Mouse (Mus musculus): ENCODE results near the gene Lyzl6.
A peak's percentile ranks its signal among the peaks of the same experiment; 100 is the strongest.

Lyzl6 gene

DNA sequence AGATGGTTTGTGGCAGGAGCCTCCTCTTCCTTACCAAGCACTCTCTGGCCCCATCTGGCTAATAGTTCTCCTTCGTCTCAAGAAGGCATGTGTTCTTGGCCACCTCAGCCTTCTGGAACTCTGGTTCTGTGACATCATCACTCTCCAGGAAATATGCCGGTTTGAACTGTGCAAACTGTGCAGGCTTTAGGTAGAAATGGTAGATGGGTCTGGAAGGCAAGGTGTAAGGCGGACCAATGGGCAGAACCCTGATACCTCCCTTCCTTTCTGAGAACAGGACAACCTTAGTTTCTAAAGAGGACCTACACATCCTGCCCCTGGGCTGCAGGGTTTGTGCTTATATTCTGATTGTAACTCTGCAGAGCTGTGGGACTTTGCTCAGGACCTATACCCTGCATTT lies at the start of gene Lyzl6:
Lyzl6 (minus strand) TSS at position 101 of the 400 bp plus-strand sequence.
- DNase-seq (ENCODE audit: low spot score): no peak

DNA sequence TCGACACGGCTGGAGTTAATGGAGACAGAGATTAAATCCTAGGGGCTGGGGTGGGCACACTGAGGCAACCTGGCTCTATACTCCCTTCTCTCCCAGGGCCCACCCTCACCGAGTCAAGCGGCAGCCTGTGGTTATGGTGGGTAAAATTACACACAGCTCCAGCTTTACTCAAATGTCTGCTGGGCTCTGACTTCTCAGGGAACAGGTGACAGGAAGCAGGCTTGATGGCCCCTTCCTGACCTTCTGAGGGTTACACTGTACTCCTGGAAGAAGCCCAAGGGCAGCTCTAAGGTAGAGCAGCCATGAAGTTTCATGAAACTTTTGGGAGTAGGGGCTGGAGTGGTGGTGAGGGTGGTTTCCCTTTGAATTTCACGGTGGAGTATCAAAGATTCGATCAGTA lies 48.0 kb upstream of the Lyzl6 start:
- DNase-seq (ENCODE audit: low spot score): no peak

DNA sequence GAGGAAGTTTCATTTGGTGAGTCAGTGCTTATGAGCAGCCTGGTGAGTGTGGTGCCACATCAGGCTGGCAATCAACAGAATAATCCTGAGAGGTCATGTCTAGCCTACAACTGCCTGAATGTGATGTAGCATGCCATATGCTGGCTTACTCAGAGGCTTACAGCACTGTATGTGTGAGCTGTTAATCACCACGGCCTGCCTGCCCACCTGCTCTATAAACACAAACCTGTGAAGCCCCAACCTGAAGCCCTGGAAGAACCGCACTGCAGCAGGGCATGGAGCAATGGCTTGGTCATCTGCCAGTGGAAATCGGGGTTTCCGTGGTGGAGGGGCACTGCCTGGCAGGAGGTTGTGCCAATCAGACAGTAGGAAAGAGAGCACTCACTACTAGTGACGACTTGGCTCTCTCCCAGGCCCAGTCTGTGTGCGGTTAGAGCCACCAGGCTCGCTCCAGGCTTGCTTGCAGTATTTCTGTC lies 46.6 kb upstream of the Lyzl6 start:
- DNase-seq (ENCODE audit: low spot score): no peak

DNA sequence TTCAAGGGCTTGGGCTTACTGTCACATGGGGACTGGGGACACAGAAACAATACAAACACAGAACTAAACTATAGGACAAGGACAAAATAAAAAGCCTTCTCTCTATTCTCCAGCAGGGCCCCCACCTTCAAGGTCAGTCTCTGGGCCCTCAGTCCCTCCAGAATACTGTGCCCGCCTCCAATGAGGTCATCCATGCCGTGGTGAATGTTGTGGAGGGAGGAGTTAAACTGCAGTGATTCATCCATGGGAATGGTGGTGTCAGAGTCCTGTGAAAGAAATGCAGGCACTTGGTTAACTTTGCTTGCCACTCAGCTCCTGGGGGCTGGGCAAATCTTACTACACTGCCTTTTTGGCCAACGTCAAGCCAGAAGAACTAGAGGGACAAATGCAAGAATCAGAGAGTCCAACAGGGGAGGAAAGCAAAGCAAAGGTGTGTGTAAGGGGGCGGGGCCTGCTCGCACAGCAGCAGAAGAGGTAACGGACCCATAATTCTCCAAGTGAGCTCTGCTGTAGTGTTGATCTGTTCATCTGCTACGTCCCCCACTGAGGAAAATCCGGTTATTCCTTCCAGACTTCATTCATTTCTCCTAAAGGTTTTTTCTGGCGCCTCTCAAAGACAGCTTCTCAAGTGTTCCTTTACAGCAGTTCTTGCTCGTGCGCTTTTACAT lies 45.1 kb upstream of the Lyzl6 start:
- DNase-seq (ENCODE audit: low spot score): no peak

DNA sequence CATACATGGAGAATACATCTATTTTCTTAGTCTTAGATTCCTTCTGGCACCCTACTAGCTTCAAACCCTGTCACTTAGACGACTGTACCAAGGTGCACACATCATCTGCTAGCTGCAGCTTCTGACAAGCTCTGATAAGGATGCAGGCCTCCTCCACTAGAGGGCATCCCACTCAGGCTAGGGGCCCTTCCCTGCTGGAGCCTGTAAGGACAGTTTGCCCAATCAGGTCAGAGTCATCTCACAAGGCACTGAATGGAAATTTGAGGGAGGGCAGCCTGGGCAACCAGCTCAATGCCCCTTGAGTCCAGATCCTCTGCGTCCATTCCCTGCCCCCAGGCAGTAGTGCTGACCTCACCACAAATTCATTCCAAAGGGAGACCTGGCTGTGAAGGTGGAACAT lies 38.4 kb upstream of the Lyzl6 start:
- peak; percentile 48 for DNase-seq (ENCODE audit: low spot score)

DNA sequence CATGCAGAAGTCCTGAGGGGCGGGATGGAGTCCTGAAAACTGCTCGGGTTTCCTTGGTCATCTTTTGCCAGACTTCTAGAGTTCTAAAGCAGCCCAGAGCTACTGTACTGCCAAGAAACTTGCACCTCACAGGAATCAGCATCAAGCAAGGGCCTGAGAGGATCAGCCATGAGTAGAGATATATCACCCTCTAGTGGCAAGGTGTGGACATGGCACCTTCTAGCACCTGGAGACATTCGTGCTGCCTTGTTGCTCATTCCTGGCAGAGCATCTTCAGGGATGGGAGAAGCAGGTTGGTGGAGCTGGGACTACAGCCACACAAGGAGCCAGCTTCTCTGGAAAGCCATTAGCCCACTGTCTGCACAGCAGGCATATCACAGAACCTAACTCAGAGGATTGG lies 36.9 kb upstream of the Lyzl6 start:
- peak; percentile 46 for DNase-seq (ENCODE audit: low spot score)

DNA sequence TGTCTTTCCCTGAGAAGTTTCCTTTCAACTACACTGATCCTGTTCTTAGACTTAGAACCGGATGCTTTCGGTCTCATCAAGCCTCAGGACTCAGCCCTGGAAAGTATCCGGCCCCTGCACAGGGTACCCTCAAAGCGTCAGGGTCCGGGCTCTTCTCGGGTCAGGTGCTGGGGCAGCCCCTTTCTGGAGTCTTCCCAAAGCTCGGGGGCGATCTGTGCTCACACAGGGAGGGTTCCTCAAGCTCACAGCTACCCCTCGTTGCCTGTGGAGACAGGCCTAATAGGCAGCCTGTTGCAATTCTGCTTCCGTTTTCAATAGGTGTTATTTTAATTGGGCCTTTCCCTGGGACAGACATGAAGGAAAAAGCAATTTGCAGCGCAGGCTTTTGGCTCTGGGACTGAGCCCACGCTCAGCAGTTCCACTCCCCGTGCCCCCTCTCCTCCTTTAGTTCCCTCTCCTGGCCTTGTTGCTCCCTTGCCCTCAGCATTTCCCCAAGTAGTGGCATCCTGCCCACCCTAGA lies 28.3 kb upstream of the Lyzl6 start:
- no peak for DNase-seq (ENCODE audit: low spot score)

DNA sequence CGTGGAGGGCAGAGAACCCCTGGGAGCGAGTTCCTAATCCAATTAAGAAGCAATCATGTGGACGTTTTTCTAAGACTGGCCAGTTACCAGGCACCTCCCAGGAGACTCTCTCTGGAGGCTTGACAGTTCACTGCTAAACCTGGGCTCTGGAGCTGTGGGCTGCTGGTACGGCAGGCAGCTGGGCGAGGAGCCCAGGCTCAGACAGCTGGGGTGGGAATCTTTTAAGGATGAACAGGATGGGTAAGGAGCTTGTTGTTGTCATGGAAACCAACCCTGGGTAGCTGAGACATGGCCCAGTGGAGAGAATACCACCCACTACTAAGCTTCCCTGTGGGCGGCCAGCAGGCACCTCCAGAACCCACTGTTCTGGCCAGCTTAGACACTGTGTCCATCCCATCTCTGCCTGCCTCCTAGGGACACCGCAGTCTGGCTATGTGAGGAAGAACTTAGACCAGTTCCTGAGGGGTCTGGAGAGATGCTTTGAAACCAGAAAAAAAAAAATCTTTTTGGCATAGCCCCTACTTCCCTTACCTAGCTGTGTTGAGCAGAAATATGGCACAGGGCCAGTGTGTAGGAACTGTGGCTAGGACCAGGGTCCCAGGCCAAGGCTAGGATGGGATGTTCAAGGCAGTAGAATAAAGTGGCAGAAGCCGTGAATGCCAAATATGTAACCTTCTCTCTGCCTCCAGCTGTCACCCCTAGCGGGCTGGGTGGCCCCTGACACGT lies 27.7 kb upstream of the Lyzl6 start:
- DNase-seq (ENCODE audit: low spot score): no peak

DNA sequence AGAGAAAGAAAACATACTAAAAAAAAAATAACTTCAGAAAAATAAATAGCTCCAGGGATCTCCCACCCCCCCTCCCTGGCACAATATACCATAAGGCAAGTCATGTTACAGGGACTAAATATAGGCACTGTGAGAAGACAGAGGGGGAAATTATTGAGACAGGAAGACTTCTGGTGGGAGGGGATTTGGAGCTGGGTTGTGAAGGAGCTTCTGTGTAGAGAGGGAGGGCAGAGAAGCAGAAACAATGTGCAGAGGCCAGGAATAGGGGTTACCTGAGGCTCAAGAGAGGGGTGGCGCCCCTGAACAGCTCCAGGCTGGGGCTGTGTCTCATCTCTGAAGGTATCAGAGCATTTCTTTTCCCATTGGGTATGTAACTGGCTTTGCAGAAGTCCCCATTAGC lies 27.0 kb upstream of the Lyzl6 start:
- no peak for DNase-seq (ENCODE audit: low spot score)

DNA sequence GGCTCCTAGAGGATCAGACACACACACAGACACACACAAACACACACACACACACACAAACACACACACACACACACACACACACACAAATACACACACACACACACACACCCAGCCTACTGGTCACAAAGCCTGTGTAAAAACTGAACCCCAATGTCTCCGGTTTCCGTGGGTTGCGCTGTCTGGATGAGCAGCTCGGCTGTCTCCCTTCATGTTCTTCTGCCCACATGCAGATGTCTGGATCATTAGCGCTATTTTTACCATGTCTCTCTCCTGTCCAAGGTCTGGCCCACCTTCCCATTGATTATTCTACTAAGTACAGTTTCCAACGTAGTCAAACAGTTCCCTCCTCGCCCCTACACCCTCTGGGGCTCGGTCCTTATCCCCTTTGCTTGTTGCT lies 24.4 kb upstream of the Lyzl6 start:
- DNase-seq (ENCODE audit: low spot score): no peak

DNA sequence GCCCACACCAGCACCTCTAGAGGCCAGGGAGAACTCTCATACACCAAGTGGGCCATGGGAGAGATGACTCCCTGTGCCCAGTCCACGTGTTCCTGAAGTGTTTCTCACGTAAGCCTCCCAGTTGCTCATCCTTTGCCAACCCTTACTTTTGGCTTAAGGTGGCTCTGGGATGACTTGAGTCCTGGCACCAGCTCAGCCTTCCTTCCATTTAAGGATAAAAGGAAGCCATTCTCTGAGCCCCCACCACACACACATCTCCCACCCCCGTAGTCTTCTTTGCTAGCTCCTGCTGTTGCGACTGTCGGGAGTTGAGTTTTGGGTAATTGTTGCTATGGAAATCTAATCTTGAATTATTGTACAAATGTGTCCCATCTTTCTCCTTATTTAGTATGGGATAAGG lies 23.9 kb upstream of the Lyzl6 start:
- DNase-seq (ENCODE audit: low spot score): no peak

DNA sequence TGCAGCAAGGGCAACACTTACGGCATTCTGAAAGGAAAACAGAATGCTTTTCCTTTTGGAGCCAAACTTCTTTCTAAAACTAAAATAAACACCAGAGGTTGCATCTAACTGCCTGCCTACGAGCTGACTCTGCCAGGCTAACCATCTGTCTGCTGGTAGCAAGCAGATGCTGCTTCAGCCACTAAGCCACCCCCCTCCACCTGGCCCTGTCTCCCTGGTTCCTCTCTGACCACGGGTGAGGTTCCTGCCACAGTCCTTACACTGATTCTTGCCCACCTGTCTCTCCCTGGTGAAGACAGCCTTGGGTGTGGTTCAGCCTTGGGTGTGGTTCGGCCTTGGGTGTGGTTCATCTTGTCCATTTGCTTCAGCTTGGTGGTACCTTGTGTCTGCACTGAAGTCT lies 23.2 kb upstream of the Lyzl6 start:
- no peak for DNase-seq (ENCODE audit: low spot score)

DNA sequence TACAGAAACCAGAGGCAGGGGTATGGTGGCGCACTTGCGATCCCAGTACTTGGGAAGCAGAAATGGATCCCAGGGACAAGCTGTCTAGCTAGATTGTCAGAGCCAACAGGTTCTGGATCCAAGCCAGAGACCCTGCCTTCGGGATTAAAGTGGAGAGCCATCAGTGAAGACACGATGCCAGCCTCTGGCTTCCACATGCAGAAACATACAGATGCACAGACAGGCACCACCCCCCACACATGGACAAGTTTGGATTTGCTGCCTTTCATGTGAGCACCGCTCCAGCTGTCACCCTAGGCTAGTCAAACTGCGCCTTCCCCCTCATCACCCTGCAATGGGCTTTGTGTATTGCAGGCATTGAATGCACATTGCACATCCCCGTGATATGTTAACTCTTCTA lies 19.5 kb upstream of the Lyzl6 start:
- DNase-seq (ENCODE audit: low spot score): no peak

DNA sequence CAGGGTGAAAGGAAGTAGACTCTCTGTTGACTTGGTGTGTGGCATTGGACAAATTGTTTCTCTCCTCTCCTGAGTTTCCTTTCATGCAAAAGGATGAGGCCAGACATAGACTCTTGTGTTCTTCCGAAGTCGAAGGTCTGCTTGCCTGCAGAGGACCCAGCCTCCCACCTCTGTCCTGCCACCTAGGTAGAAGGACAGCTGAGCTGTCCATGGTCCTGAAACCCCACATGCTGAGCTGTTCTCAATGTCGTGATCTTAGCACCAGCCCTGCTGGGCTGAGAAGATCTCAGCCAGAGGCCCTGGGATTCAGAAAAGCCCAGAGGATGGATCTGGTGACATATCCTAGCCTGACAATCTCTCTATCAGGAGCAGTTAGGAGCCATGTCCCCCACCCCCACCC lies 17.8 kb upstream of the Lyzl6 start:
- peak; percentile 54 for DNase-seq (ENCODE audit: low spot score)

DNA sequence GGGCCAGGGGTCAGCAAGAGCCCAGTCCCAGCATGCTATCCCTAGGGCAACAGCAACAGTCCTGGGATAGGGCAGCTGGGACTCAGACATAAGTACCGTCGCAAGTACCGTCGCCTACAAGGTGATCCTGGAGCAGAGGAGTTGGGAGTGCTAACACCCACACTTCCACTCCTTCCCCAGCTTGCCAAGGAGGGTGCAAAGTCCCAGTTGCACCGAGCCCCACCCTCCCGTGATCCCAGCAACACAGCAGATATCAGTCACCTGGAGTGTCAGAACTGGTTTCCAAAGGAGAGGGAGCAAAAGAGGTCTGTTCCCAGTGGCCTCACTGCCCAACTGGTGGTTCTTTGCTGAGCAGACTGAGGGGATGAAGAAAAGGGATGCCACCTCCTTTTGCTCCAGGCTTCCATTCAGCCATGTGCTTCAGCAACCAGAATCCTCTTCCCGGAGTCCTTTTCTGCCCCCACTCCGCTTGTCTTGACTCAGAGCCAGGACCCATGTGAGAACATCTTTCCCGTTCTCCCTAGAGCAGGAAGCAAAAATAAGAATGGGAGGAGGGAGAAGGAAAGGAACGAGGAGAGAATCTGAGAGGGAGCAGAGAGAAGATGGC lies 14.8 kb upstream of the Lyzl6 start:
- DNase-seq (ENCODE audit: low spot score): no peak

DNA sequence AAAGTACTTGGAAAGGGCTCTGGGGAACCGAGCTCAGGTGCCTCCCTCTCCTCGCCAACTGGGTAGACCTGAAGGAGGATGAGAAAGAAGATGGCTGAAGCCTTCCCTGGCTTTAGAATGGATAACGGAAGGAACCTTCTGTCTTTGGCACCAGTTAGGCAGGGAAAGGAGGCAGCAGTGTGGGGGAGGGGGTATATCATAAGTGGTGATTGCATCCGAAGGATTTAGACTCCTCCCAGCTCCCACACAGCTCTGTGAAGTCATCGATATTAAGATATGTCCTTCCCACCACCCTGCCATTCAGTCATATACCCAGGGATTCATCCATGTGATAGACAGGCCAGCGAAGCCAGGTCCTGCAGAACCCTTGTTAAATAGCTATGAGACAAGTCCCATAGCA lies 12.7 kb upstream of the Lyzl6 start:
- DNase-seq (ENCODE audit: low spot score): no peak

DNA sequence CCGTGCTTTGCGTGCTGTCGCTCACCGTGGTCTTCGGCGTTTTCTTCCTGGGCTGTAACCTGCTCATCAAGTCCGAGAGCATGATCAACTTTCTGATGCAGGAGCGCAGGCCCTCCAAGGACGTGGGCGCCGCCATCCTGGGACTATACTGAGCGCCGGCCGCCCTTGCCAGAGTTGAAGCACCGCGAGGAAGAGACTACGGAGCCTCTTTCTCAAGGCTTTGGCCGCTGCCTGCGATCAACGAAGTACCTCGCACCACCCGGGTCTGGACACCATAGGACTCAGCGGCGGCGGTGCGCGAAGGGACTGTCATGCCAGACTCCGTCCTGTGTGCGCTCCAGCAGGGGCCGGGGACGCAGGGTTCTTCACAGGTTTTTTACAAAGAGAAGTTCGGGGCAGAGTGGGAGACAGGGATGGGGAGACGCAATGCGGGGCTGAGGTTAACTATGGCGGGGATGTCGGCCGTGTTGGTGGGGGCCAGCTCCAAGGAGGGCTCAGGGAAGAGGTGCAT lies 11.3 kb upstream of the Lyzl6 start:
- DNase-seq (ENCODE audit: low spot score): no peak

DNA sequence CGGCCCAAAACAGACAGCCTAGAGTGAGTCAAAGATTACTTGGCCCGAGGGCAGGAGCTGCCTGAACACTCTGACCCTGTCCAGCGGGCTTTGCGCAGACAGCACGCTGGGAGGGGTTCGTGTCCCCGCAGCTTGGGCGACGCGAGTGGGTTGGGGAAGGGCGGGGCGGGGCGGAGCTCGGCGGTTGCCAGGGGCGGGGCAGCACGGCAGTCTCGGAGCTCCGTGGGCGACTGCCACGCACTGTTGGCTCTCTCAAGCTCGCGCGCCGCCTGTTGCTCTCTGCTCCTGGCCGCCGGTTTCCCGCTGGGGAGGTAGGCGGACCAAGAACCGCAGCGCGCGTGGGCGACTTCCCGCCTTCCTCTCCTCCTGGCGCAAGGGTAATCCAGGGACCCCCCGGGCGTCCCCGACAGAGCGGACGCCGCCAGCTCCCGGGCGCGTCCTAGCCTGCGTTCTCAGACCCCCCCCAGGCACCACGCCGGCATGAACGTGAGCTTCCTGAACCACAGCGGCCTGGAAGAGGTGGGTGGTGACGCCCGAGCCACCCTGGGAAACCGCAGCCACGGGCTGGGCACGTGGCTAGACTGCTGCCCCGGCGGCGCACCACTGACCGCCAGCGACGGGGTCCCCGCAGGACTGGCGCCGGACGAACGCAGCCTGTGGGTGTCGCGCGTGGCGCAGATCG lies 10.8 kb upstream of the Lyzl6 start, which contains the start of gene Rprml:
Rprml (plus strand) TSS at position 270 of the 682 bp plus-strand sequence.
- peak; percentile 6 for DNase-seq (ENCODE audit: low spot score)

DNA sequence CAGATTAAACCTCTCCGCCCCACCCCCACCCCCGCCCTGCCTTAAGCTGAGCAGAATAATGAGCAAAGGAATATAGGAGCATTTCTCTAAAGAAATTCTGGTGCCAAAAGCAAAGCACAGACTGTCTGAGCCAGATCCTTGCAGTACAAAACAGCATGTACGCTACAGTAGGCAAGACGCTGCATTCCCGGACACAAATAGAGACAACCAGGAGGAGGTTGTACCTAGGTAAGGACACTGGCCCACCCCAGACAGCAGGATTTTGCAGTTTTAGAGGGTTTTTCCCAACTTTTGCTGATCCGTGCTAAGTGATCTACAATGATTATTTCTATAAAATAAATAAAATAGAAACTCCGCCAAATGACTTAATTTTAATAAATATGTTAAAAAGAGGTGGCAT lies 10.0 kb upstream of the Lyzl6 start:
- no peak for DNase-seq (ENCODE audit: low spot score)

DNA sequence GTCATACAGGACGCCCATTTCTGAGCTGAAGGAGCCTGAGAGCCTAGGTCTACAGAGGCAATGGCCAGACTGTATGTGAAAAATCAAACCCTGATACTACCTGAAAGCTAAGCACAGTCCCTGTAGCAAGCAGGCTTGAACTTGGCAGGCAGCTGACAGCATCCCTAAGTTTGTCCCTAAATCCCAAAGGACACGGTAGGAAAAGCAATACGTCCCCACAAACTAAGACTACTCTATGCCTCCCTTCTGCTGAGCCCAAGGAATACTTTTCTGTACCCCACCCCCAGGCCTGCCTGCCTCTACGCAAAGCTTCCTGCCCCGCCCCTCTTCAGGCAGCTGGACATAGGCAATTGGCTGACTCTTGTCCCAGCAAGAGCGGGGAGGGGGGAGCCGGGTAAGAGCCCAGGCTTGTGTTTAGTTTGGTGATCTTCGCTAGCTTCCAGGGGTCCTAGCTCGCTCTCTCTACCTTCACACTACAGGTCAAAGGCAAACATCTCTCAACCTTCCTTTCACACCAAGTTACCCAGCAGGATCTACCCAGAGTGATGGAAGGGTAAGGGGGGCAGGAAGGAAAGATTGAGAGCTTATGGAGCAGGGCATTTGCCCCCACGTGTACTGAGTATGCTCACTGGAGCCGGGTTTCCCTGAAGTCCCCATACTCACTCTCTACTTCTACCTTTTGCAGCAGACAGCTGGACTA lies 9.4 kb upstream of the Lyzl6 start:
- no peak for DNase-seq (ENCODE audit: low spot score)

DNA sequence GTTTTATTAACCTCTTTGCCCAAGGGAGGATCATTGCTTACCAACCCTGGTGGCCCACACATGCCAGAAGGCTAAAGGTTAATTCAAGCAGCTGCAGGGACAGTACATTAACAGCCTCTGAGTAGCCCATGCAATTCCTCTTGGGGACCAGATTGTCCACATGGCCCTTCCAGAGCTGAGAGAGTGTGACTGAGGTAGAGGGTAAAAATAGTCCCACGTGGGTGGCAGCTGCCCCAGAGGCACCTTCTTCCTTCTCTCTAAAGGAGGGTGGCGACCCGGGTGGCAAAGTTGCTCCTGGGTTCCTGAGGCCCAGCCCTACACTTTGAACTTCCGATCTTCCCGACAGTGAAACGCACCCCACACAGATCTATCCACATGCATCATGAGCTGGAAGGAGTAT lies 7.6 kb upstream of the Lyzl6 start:
- DNase-seq (ENCODE audit: low spot score): no peak

DNA sequence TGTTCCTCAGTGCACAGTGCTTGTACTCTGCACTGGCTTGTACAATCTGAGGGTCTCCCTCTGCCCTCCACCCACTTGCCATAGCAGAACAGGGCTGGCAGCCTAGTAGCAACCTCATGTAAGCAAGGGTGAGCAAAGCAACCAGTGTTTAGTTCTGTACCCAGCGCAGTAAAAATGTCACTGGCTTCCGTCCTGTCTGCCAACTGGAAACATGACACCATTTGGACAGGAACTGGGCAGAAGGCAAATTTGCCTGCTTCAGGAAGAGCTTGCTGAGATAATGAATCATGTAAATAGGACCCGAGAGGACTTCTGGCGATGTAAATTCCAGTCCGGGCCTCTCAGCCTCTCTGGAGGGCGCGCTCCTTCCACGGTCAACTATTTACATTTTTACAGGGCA lies 7.0 kb upstream of the Lyzl6 start:
- DNase-seq (ENCODE audit: low spot score): no peak
